Comparison of ENCODE assay signal across 7 mouse cellular contexts in the genomic region with DNA sequence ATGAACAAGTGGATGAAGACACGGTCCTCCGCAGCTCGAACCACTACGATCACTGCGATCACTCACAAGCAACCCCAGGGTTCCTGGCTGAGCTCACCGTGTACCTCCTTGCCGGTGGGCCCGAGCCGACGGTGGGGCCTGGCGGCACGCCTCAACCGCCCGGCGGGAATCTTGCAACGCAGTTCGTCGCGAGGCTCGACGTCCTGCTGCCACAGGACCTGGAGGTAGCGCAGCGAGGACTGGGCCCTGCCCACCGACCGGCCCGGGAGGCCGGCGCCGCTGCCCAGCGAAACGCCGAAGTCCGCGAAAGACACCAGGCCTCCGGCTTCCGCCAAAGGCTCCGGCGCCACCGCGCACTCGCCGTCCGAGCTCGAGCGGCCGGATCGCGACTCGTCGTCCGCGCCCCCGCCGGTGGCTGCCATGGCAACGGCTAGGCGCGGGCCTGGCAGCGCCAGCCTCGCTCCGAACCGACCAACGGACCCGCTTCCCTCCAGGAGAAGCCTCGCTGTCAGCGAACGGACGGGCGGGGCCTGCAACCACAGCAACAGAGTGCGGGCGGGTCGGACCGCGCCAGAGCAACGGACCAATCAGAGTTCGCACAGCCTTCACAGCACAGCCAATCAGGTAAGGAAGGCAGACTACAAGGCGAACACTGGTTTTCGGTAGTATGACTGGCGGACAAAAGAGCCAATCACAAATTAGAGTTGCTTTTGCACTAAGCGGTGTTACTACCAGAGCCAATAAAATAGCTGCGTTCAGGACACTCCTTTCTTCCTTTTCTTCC. TPM values are rescaled to one million over a fixed set of nuclear protein-coding genes. Genes with fewer than 3 reads are reported as not detected.
DNase-seq lines count a peak whose midpoint lies in the region; ATAC-seq lines count a peak whose summit lies in the region.

A gene (minus strand): TSS at position 518 of the 784 bp plus-strand sequence.

- ATAC-seq in embryonic facial prominence, embryonic 12.5 days (ENCODE audit: insufficient number of reproducible peaks, insufficient read depth, low FRiP score, low TSS enrichment): peak; percentile 100
- peak; percentile 99 for ATAC-seq in limb, embryonic 11.5 days (ENCODE audit: insufficient number of reproducible peaks, low FRiP score, low TSS enrichment, low read depth)
- ATAC-seq in midbrain, embryonic 14.5 days (ENCODE audit: low FRiP score, low TSS enrichment): peak; percentile 100

- under 1% methylated on average over 80 of the region's 80 CpGs for WGBS in embryonic facial prominence, embryonic 12.5 days
- WGBS in limb, embryonic 11.5 days: under 1% methylated on average over 71 of the region's 80 CpGs
- WGBS in midbrain, embryonic 14.5 days: under 1% methylated on average over 76 of the region's 80 CpGs

- H3K4me2 ChIP-seq in embryonic facial prominence, embryonic 12.5 days (replicated peaks): peak within 1 kb of the TSS; percentile 73
- peak within 1 kb of the TSS; percentile 80 for H3K4me2 ChIP-seq in limb, embryonic 11.5 days (ENCODE audit: low read depth, severe bottlenecking)
- H3K4me2 ChIP-seq in midbrain, embryonic 14.5 days (ENCODE audit: low read length): peak within 1 kb of the TSS; percentile 84

- H3K36me3 ChIP-seq in embryonic facial prominence, embryonic 12.5 days: peaks cover 32% of the 10 kb centered on the region
- peaks cover 9% of the 10 kb centered on the region for H3K36me3 ChIP-seq in limb, embryonic 11.5 days (ENCODE audit: control insufficient read depth, insufficient read depth, low read length)
- peaks cover 32% of the 10 kb centered on the region for H3K36me3 ChIP-seq in midbrain, embryonic 14.5 days (ENCODE audit: control insufficient read depth, insufficient read depth, low read length)

- H3K4me3 ChIP-seq in embryonic facial prominence, embryonic 12.5 days: peak within 1 kb of the TSS; percentile 93
- peak within 1 kb of the TSS; percentile 72 for H3K4me3 ChIP-seq in limb, embryonic 11.5 days (ENCODE audit: low read depth, low read length)
- peak within 1 kb of the TSS; percentile 95 for H3K4me3 ChIP-seq in midbrain, embryonic 14.5 days (replicated peaks; ENCODE audit: low read depth, low read length)

- peak within 1 kb of the TSS; percentile 89 for H3K9ac ChIP-seq in embryonic facial prominence, embryonic 12.5 days
- H3K9ac ChIP-seq in limb, embryonic 11.5 days (ENCODE audit: low read length): peak within 1 kb of the TSS; percentile 72
- H3K9ac ChIP-seq in midbrain, embryonic 14.5 days (replicated peaks; ENCODE audit: low read length): peak within 1 kb of the TSS; percentile 86

- peak within 1 kb of the TSS; percentile 67; the same call in 1 of the 2 replicates for H3K27ac ChIP-seq in embryonic facial prominence, embryonic 12.5 days
- H3K27ac ChIP-seq in limb, embryonic 11.5 days (replicated peaks; ENCODE audit: low read depth, low read length): no peak within 1 kb of the TSS
- peak within 1 kb of the TSS; percentile 77 for H3K27ac ChIP-seq in midbrain, embryonic 14.5 days (replicated peaks; ENCODE audit: low read depth, low read length)

- no peaks in the 10 kb centered on the region for H3K9me3 ChIP-seq in embryonic facial prominence, embryonic 12.5 days
- no peaks in the 10 kb centered on the region for H3K9me3 ChIP-seq in limb, embryonic 11.5 days (ENCODE audit: control insufficient read depth, low read length)
- H3K9me3 ChIP-seq in midbrain, embryonic 14.5 days (ENCODE audit: control insufficient read depth, low read length): no peaks in the 10 kb centered on the region

- no peaks in the 10 kb centered on the region for H3K27me3 ChIP-seq in embryonic facial prominence, embryonic 12.5 days
- no peaks in the 10 kb centered on the region for H3K27me3 ChIP-seq in limb, embryonic 11.5 days (ENCODE audit: control insufficient read depth, insufficient read depth, low read length)
- H3K27me3 ChIP-seq in midbrain, embryonic 14.5 days (ENCODE audit: control insufficient read depth, insufficient read depth, low read length): no peaks in the 10 kb centered on the region

- DNase-seq in adrenal gland, postnatal 25 days: peak; percentile 96
- DNase-seq in heart, adult 11 months: peak; percentile 100
- DNase-seq in kidney, adult 18-20 months: peak; percentile 96
- DNase-seq in limb, embryonic 11.5 days (ENCODE audit: low spot score): peak; percentile 96
- DNase-seq in midbrain, embryonic 14.5 days: peak; percentile 99
- peak; percentile 89 to 92 for DNase-seq in spleen, adult 18-20 months

- peaks cover 19% of the 10 kb centered on the region for H3K4me1 ChIP-seq in embryonic facial prominence, embryonic 12.5 days
- peaks cover 13% of the 10 kb centered on the region; the same call in 1 of the 2 replicates for H3K4me1 ChIP-seq in limb, embryonic 11.5 days (ENCODE audit: control insufficient read depth, insufficient read depth, low read length)
- H3K4me1 ChIP-seq in midbrain, embryonic 14.5 days (ENCODE audit: control insufficient read depth, insufficient read depth, low read length): peaks cover 10% of the 10 kb centered on the region

RNA-seq across cellular contexts. Expression of the gene that starts here (rescaled TPM):
- 20.4 and 27.4 TPM in 2 replicates for total RNA-seq in adrenal gland, postnatal 25 days (2021)
- polyA plus RNA-seq in embryonic facial prominence, embryonic 12.5 days (2016; fragmentation: Nextera tagmentation; extraction: Ambion mirVana): 55.9 and 65.5 TPM in 2 replicates
- polyA plus RNA-seq in limb, embryonic 11.5 days (2014; fragmentation: Nextera tagmentation; extraction: Ambion mirVana): 56.7 and 63.2 TPM in 2 replicates
- 50.2 and 52.6 TPM in 2 replicates for polyA plus RNA-seq in midbrain, embryonic 14.5 days (2014; fragmentation: Nextera tagmentation; extraction: Ambion mirVana)
